Mouse (Mus musculus): ENCODE measurements around the gene Uba52. TPM values are rescaled to one million over a fixed set of nuclear protein-coding genes. Genes with fewer than 3 reads are reported as not detected.
"Not testable (repeated sequence)": the region's sequence is repeated elsewhere in the genome, so short reads cannot be mapped to it uniquely, and the experiment has no call there.

Uba52 gene
- total RNA-seq, 2 experiments from 2014 or later: 785 to 797 TPM

DNA sequence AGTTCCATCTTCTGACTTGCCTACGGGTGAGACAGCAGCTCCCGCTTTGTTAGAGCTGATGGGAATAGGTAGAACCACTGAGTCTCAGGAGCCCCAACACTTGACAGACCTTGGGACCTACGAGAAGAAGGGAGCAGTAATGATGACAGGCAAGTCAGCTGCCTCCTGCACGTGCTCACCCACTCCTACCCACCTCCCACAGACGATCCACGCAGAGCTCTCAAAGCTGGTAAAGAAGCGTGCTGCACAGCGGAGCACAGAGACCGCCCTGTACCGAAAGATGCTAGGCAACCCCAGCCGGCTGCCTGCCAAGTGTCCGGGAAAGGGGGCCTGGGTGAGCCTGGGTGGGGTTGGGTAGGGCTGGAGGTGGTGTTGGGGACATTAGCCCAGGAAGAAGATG lies 23.7 kb upstream of the Uba52 start:
- DNase-seq: no peak

GRCm38 (mm10) chr8:70530314-70530713 lies 19.7 kb upstream of the Uba52 start:
- no peak for DNase-seq

GRCm38 (mm10) chr8:70529741-70530161 lies 19.1 kb upstream of the Uba52 start:
- DNase-seq: no peak

GRCm38 (mm10) chr8:70529299-70529698 lies 18.7 kb upstream of the Uba52 start:
- no peak for DNase-seq

GRCm38 (mm10) chr8:70528182-70528797 lies 17.7 kb upstream of the Uba52 start:
- DNase-seq: no peak

GRCm38 (mm10) chr8:70527512-70528181 lies 17.0 kb upstream of the Uba52 start, which contains the start of the genes Fkbp8 and Kxd1:
Gene Fkbp8, plus strand, starts transcription at chr8:70527724.
Gene Kxd1, minus strand, starts transcription at chr8:70527956.
- DNase-seq: peak; percentile 97

GRCm38 (mm10) chr8:70527111-70527511 lies 16.5 kb upstream of the Uba52 start:
- DNase-seq: no peak

DNA sequence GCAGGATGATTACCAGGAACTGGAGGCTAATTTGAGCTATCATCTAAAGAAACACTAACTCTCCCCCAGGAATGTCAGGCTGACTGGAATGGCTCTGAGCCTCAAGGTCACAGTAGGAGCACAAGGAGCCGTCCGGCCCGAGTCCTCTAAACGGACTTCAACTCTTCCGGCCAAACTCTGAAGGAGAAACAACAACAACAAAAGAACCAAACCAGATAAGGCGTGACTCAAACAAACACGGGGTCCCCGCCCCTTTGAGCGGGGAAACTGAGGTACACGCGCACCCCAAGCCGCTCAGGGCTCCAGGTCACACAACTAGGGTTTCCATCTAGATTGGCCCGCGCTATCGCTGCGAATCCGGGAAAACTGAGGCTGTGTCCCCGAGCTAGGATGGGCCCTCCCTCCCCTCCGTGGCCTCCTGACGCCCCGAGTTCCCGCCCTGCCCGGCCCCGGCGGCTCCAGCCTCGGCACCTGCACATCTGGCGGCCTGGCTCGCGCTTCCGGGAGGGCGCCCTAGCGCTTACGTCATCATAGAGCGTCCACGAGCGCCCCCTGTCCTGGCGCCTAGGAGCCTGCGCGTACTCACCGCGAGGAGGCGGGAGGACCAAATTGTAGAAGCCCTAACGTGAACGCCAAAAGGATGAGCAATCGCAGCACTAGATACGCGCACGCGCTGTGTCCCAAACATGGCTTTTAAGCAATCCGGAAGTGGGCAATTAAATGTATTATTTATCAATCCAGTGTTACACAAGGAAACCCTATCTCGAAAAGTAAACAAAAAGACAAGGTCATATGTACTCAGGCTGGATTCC lies 12.2 kb upstream of the Uba52 start:
- DNase-seq: peak; percentile 95

GRCm38 (mm10) chr8:70519606-70520005 lies 9.0 kb upstream of the Uba52 start:
- no peak for DNase-seq

DNA sequence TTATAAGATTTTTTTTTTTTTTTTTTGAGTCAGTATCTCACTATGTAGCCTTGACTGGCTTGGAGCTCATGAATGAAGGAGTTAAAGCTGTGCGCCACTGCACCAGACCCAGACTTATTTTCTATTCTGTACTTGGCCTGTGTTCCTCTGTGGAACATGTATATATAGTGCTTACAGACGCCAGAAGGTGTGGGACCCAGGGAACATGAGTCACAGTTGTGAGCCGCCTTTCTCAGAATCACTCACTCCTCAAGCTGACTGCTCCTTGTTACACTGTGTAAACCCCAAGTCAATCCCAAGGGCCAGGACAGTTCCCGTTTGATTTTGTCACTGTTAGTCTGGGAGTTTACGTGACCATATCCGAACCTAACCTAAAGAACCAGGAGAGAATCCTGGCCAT lies 8.4 kb upstream of the Uba52 start:
- no peak for DNase-seq

DNA sequence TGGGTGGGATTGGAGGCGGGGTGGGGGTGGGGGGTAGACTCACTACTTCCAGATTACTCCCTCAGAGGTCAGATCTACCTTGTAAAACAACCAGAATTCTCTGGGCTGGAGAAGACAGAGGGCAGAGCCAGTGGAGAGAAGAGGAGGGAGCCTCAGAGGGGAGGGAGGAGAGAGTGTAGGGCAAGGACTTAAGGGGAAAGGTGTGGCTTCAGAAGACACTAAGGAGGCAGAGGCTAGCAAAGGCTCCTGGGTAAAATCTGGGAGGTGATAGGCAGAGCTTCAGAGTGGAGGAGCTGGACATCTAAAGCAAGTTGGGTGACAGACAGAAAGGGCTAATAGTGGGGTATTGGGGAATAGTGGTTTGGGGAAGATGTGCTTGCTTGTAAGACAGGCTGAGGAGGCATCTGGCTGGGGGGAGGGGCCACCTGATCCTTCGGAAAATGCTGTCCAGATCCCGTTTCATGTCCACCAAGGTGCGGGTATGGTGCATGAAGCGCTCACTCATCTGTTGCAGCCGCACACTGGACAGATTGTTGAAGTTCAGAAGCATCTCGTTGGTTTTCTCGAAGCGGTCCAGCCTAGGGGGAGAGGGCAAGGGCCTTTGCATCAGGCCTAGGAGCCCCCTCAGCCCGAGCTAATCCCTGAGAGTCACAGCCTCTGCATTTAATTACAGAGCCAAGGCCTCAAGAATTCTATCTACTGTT lies 7.5 kb upstream of the Uba52 start:
- DNase-seq: no peak

DNA sequence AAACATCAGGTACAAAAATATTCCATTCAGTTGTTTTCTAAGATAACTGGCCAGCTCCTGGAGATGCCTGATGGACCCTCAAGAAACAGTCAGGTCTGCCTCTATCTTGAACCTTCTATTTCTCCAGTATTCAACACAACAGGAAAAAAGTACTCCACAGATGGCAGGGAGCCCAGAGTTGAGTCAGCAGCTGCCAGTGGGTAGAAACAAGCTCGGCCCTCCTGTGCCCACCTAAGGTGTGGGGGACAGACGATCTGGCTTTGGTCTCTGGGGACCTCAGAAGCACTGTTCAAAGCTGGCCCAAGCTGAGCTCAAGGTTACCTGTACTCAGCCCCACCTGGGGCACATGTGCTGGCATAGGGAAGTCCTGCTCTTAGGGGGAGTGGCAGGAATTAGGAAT lies 2.8 kb upstream of the Uba52 start:
- no peak for DNase-seq

DNA sequence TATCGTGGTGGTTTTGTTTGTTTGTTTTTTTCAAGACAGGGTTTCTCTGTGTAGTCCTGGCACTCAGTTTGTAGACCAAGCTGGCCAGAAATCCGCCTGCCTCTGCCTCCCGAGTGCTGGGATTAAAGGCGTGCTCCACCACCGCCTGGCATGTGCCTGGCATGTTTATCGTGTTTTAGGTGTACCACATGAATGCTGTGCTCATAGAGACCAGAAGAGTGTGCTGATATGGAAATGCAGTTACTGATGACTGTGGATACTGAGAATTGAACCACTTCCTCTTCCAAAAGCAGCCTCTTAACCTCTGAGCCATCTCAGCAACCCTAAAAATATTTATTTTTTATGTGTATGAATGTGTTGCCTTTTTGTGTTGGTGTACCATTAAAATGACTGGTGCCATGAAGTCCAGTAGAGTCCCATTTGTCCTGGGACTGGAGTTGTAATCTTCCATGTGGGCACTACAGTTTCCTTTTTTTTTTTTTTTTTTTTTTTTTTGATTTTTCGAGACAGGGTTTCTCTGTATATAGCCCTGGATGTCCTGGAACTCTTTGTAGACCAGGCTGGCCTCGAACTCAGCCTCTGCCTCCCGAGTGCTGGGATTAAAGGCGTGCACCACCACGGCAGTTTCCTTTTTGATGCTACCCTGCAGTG lies 1.8 kb upstream of the Uba52 start:
- DNase-seq: no peak

DNA sequence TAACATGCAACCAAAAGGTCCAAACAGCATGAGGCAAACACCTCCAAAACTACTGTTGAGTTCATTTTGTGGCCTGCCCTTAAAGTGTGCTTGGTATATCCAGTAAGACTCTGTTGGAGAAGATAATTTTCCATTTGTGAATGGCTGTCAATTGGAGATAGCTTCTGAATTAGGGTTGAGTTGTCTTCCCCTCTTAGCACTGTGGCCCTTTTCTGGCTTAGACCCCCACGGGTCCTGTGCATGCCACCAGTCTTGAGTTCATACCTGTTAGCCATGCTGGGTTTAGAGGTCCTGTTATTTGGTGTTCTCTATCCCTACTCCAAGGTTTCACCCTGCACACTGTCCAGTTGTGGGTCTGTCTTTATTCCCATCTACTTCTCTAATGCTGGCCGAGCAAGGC lies 1.2 kb upstream of the Uba52 start:
- DNase-seq: no peak

GRCm38 (mm10) chr8:70511174-70511573 lies 573 bp upstream of the Uba52 start:
- not testable (repeated sequence) for DNase-seq

DNA sequence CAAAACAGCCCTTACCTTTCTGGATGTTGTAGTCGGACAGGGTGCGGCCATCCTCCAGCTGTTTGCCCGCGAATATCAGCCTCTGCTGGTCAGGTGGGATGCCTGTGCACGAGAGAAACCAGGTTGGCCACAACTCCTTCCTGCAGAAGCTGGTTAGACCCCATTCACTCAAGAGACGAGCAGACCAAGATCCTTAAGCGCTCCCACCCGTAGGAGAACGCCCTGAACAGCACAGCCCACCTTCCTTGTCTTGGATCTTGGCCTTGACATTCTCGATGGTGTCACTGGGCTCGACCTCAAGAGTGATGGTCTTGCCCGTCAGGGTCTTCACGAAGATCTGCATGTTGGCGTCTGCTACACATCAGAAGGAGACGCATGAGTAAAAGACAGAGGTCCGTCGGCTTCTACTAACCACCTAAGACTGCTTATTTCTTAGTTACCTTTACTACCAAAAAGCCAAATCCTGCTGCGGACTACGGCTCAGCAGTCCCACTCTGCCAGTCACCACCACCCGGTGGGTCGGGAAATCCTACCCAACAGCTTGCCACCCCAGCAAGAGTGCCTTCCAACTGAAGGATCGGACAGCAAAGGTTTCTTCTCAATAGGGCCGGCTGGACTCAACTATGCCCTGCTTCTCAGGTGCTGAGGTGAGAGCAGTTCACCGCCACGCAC lies 1.2 kb downstream of the Uba52 start:
- no peak for DNase-seq

GRCm38 (mm10) chr8:70507027-70507393 lies 3.6 kb downstream of the Uba52 start:
- no peak for DNase-seq

DNA sequence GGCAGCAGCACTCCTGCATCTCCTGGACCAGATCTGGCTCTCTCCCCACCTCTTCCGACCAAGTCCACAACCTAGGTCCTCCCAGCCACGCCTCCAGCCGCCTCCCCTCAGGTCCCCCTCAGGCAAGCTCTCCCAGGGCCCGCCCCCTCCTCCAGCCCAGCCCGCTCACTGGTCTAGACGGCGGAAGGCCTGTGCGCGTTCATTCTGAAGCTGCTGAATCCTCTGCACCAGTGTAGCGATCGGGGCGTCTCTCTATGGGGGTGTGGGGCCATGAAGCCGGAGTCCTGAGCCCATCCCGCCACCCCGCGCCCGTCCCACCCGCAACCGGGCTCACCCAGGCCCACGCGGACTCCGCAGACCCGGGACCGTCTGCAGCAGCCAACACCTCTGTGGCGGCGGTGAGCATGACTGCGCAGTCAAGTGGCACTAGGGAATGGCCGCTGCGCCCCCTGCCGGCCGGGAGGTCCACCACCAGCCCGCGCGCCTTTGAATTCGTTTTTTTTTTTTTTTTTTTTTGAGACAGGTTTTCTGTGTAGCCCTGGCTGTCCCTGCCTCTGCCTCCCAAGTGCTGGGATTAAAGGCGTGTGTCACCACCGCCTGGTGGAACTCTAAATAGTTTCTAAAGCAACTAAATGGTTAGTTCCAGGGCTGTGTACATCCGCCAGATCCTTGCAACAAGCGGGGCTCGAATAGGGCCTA lies 4.1 kb downstream of the Uba52 start, which contains the start of gene Rex1bd:
TSS of gene Rex1bd (minus strand) at position 425 of the 699 bp plus-strand sequence.
- DNase-seq: peak; percentile 94

DNA sequence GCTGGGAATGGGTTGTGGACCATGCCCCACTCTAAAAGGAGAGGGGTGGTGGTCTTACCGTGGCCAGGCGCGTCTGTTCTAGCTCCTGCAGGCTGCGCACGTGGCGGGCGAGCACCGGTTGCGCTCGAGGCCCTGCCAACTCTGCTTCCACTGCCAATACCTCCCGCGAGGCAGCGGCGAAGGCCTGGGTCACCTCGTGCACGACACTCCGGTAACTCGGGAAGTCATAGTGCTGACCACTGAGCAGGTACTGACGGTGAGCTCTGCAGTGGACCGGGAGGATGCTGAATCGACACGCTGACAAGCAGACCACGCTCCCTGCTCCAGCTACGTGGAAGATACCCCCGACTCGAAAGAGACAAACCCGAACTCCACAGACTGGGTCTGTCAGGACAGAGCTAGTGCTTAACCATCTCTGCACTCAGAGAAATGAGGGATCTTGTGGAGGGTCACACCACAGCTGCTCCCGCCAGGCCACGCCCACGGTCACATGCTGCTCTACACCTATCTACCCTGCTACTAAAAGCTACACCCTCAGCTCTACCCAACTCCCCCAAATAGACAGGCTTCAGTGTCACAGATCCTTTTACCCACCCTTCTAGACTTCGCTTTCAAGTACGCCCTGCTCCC lies 4.8 kb downstream of the Uba52 start:
- DNase-seq: no peak

GRCm38 (mm10) chr8:70504851-70505250 lies 5.8 kb downstream of the Uba52 start:
- DNase-seq: peak; percentile 57
